ENCODE assay signal across 32 mouse cellular contexts in genomic region chr3:37181041-37181440, GRCm38 (mm10). TPM values are rescaled to one million over a fixed set of nuclear protein-coding genes. Genes with fewer than 3 reads are reported as not detected.
DNase-seq lines count a peak whose midpoint lies in the region; ATAC-seq and TF ChIP-seq lines count a peak whose summit lies in the region.
"Had no signal": no experiment of that assay in that cellular context is flagged by ENCODE, and none has a peak within 500 bp of the region (broad histone marks: within the 10 kb centered on the region; RNA-seq: fewer than 3 reads in every experiment).

No protein-coding gene starts in this region.

- no peak overlapping the region for H3K4me3 ChIP-seq in hindbrain, embryonic 12.5 days
- no peak overlapping the region for H3K4me3 ChIP-seq in hindbrain, postnatal 0 days (ENCODE audit: low read length)
- H3K4me3 ChIP-seq in midbrain, embryonic 13.5 days (replicated peaks), result no peak overlapping the region
- H3K4me3 ChIP-seq in midbrain, postnatal 0 days (ENCODE audit: low read depth, low read length), result no peak overlapping the region
- no peak overlapping the region for H3K4me3 ChIP-seq in liver, embryonic 11.5 days (ENCODE audit: low read depth, low read length)
- H3K4me3 ChIP-seq: embryonic facial prominence, embryonic 12.5 days; hindbrain, embryonic 13.5 days; intestine, embryonic 15.5 days; layer of hippocampus, adult 2 months; megakaryocyte, embryonic 14.5 days; myocyte had no signal

- H3K27me3 ChIP-seq in hindbrain, embryonic 12.5 days, result no peaks in the 10 kb centered on the region
- H3K27me3 ChIP-seq in hindbrain, postnatal 0 days (ENCODE audit: insufficient read depth, low read length), result no peaks in the 10 kb centered on the region
- no peaks in the 10 kb centered on the region for H3K27me3 ChIP-seq in midbrain, embryonic 13.5 days
- H3K27me3 ChIP-seq in midbrain, postnatal 0 days (ENCODE audit: insufficient read depth, low read length), result no peaks in the 10 kb centered on the region
- no peaks in the 10 kb centered on the region for H3K27me3 ChIP-seq in liver, embryonic 11.5 days (replicated peaks; ENCODE audit: control insufficient read depth, insufficient read depth, low read length)
- H3K27me3 ChIP-seq: embryonic facial prominence, embryonic 12.5 days; intestine, embryonic 15.5 days had no signal

- H3K9me3 ChIP-seq in hindbrain, embryonic 12.5 days (replicated peaks), result no peaks in the 10 kb centered on the region
- H3K9me3 ChIP-seq in hindbrain, postnatal 0 days (ENCODE audit: low read length), result no peaks in the 10 kb centered on the region
- no peaks in the 10 kb centered on the region for H3K9me3 ChIP-seq in midbrain, embryonic 13.5 days
- H3K9me3 ChIP-seq in midbrain, postnatal 0 days (ENCODE audit: low read length), result no peaks in the 10 kb centered on the region
- no peaks in the 10 kb centered on the region for H3K9me3 ChIP-seq in liver, embryonic 11.5 days (ENCODE audit: control insufficient read depth, low read length)
- H3K9me3 ChIP-seq: embryonic facial prominence, embryonic 12.5 days; hindbrain, embryonic 13.5 days; intestine, embryonic 15.5 days had no signal

- H3K36me3 ChIP-seq in hindbrain, embryonic 12.5 days, result no peaks in the 10 kb centered on the region
- no peaks in the 10 kb centered on the region for H3K36me3 ChIP-seq in hindbrain, postnatal 0 days (ENCODE audit: insufficient read depth, low read length)
- no peaks in the 10 kb centered on the region for H3K36me3 ChIP-seq in midbrain, embryonic 13.5 days
- no peaks in the 10 kb centered on the region for H3K36me3 ChIP-seq in midbrain, postnatal 0 days (ENCODE audit: insufficient read depth, low read length)
- H3K36me3 ChIP-seq in liver, embryonic 11.5 days (ENCODE audit: control insufficient read depth, insufficient read depth, low read length), result no peaks in the 10 kb centered on the region
- H3K36me3 ChIP-seq: embryonic facial prominence, embryonic 12.5 days; hindbrain, embryonic 13.5 days; intestine, embryonic 15.5 days had no signal

- 0 out of 2 replicates have a peak, but pooled peaks have one; percentile 34 for ATAC-seq in hindbrain, embryonic 12.5 days (ENCODE audit: low FRiP score)
- no peak for ATAC-seq in hindbrain, postnatal 0 days
- peak; percentile 43; the same call in 1 of the 2 replicates for ATAC-seq in midbrain, embryonic 13.5 days
- ATAC-seq in midbrain, postnatal 0 days (ENCODE audit: low FRiP score), result no peak
- ATAC-seq in megakaryocyte progenitor cell, adult 5-6 weeks (replicated peaks; ENCODE audit: poor library complexity), result 0 out of 2 replicates have a peak, but pooled peaks have one; percentile 26
- ATAC-seq in liver, embryonic 11.5 days (replicated peaks; ENCODE audit: low FRiP score), result no peak; the same call in 1 of the 2 replicates
- ATAC-seq: CD4-positive, CD25-positive, alpha-beta regulatory T cell, adult 4 months; intestine, embryonic 15.5 days; liver, postnatal 0 days; Patski had no signal

- no peak for TF ChIP-seq CTCF in hindbrain, postnatal 0 days (IDR thresholded peaks at IDR 0.05; ENCODE audit: low read depth)
- TF ChIP-seq CTCF in midbrain, postnatal 0 days (IDR thresholded peaks at IDR 0.05), result no peak

- 10% methylated on average over 2 of the region's 2 CpGs for WGBS in hindbrain, embryonic 12.5 days
- WGBS in hindbrain, postnatal 0 days, result 30% methylated on average over 2 of the region's 2 CpGs
- 24% methylated on average over 2 of the region's 2 CpGs for WGBS in midbrain, embryonic 13.5 days
- WGBS in midbrain, postnatal 0 days, result 28% methylated on average over 2 of the region's 2 CpGs
- 18% methylated on average over 2 of the region's 2 CpGs for WGBS in liver, embryonic 11.5 days

- no peak overlapping the region for H3K4me2 ChIP-seq in hindbrain, embryonic 12.5 days (replicated peaks)
- H3K4me2 ChIP-seq in hindbrain, postnatal 0 days (ENCODE audit: low read depth, low read length), result no peak overlapping the region
- H3K4me2 ChIP-seq in midbrain, embryonic 13.5 days (replicated peaks), result no peak overlapping the region
- H3K4me2 ChIP-seq in midbrain, postnatal 0 days (ENCODE audit: low read depth, low read length, poor library complexity, severe bottlenecking), result no peak overlapping the region
- H3K4me2 ChIP-seq in liver, embryonic 11.5 days, result no peak overlapping the region
- H3K4me2 ChIP-seq: embryonic facial prominence, embryonic 12.5 days; heart, embryonic 11.5 days; hindbrain, embryonic 13.5 days; intestine, embryonic 15.5 days had no signal

- DNase-seq in embryo, embryonic 10 days (ENCODE audit: low spot score), result peak; percentile 42
- DNase-seq in embryo, embryonic 9.5 days (ENCODE audit: extremely low spot score), result no peak
- DNase-seq in hindbrain, postnatal 0 days (ENCODE audit: low spot score), result no peak
- no peak for DNase-seq in midbrain, postnatal 0 days (ENCODE audit: low spot score)
- DNase-seq in liver, embryonic 11.5 days (ENCODE audit: low spot score), result no peak
- DNase-seq: adrenal gland, adult 8-10 months; cerebellum, adult 11 months; cerebellum, postnatal 10 days; gastrocnemius, postnatal 14 days; heart, postnatal 10 days; layer of hippocampus, postnatal 36 days; liver; liver, postnatal 0 days; lung, postnatal 10 days; spleen, adult 18-20 months; thymus, postnatal 36 days had no signal

- peaks cover 4% of the 10 kb centered on the region; the same call in 1 of the 2 replicates for H3K4me1 ChIP-seq in hindbrain, embryonic 12.5 days
- no peaks in the 10 kb centered on the region for H3K4me1 ChIP-seq in hindbrain, postnatal 0 days (ENCODE audit: insufficient read depth, low read length)
- peaks cover 4% of the 10 kb centered on the region; the same call in 1 of the 2 replicates for H3K4me1 ChIP-seq in midbrain, embryonic 13.5 days (replicated peaks)
- H3K4me1 ChIP-seq in midbrain, postnatal 0 days (ENCODE audit: insufficient read depth, low read length), result no peaks in the 10 kb centered on the region
- no peaks in the 10 kb centered on the region for H3K4me1 ChIP-seq in liver, embryonic 11.5 days (replicated peaks; ENCODE audit: control insufficient read depth, insufficient read depth, low read length)
- H3K4me1 ChIP-seq: embryonic facial prominence, embryonic 12.5 days had no signal

- no peak overlapping the region for H3K9ac ChIP-seq in hindbrain, embryonic 12.5 days
- H3K9ac ChIP-seq in hindbrain, postnatal 0 days (replicated peaks; ENCODE audit: low read length), result no peak overlapping the region
- H3K9ac ChIP-seq in midbrain, embryonic 13.5 days (replicated peaks), result no peak overlapping the region
- H3K9ac ChIP-seq in midbrain, postnatal 0 days (replicated peaks; ENCODE audit: low read length, poor library complexity, severe bottlenecking), result no peak overlapping the region
- no peak overlapping the region for H3K9ac ChIP-seq in liver, embryonic 11.5 days (ENCODE audit: low read depth, low read length)
- H3K9ac ChIP-seq: embryonic facial prominence, embryonic 12.5 days; hindbrain, embryonic 13.5 days; intestine, embryonic 15.5 days; liver, postnatal 0 days had no signal

- no peak overlapping the region for H3K27ac ChIP-seq in hindbrain, embryonic 12.5 days
- no peak overlapping the region for H3K27ac ChIP-seq in hindbrain, postnatal 0 days
- H3K27ac ChIP-seq in midbrain, embryonic 13.5 days, result no peak overlapping the region
- no peak overlapping the region for H3K27ac ChIP-seq in midbrain, postnatal 0 days (ENCODE audit: low read depth, low read length)
- H3K27ac ChIP-seq in liver, embryonic 11.5 days (ENCODE audit: low read depth, low read length), result no peak overlapping the region
- H3K27ac ChIP-seq: embryonic facial prominence, embryonic 12.5 days; hindbrain, embryonic 13.5 days; intestine, embryonic 15.5 days; kidney, postnatal 0 days; layer of hippocampus, adult 2 months had no signal

RNA-seq across cellular contexts. Expression of gene Il21, which starts 51.4 kb away (rescaled TPM):
- polyA plus RNA-seq in hindbrain, embryonic 12.5 days (2016; fragmentation: Nextera tagmentation; extraction: Ambion mirVana), result not detected in 2 replicates
- total RNA-seq in hindbrain, postnatal 0 days (2014; rRNA removed), result not detected in 2 replicates
- not detected in 2 replicates for polyA plus RNA-seq in hindbrain, postnatal 0 days (2015; fragmentation: Nextera tagmentation; extraction: Ambion mirVana)
- polyA plus RNA-seq in midbrain, embryonic 13.5 days (2015; fragmentation: Nextera tagmentation; extraction: Ambion mirVana), result 0.22 TPM in 1 of 2 replicates, not detected in the other
- not detected in 2 replicates for total RNA-seq in midbrain, postnatal 0 days (2014; rRNA removed)
- polyA plus RNA-seq in midbrain, postnatal 0 days (2015; fragmentation: Nextera tagmentation; extraction: Ambion mirVana), result not detected in 2 replicates
- not detected in 2 replicates for total RNA-seq in megakaryocyte progenitor cell, adult 5-6 weeks (2015)
- not detected in 2 replicates for total RNA-seq in megakaryocyte progenitor cell, adult 5-6 weeks (2017)
- not detected in 2 replicates for polyA plus RNA-seq in liver, embryonic 11.5 days (2014; fragmentation: Nextera tagmentation; extraction: Ambion mirVana)
- total RNA-seq: ES-E14; gastrocnemius, postnatal 14 days; heart, postnatal 10 days; layer of hippocampus, postnatal 36 days had no signal
- polyA plus RNA-seq: embryonic facial prominence, embryonic 12.5 days; heart, embryonic 11.5 days; hindbrain, embryonic 13.5 days; intestine, embryonic 15.5 days; kidney, postnatal 0 days; liver, postnatal 0 days; myocyte; neural tube, embryonic 14.5 days; Patski had no signal

RNA-seq across cellular contexts. Expression of gene Il2, which starts 55.3 kb away (rescaled TPM):
- polyA plus RNA-seq in hindbrain, embryonic 12.5 days (2016; fragmentation: Nextera tagmentation; extraction: Ambion mirVana), result 0.66 and 0.73 TPM in 2 replicates
- total RNA-seq in hindbrain, postnatal 0 days (2014; rRNA removed), result not detected in 2 replicates
- 0.61 and 0.75 TPM in 2 replicates for polyA plus RNA-seq in hindbrain, postnatal 0 days (2015; fragmentation: Nextera tagmentation; extraction: Ambion mirVana)
- polyA plus RNA-seq in midbrain, embryonic 13.5 days (2015; fragmentation: Nextera tagmentation; extraction: Ambion mirVana), result 0.37 and 0.43 TPM in 2 replicates
- total RNA-seq in midbrain, postnatal 0 days (2014; rRNA removed), result not detected in 2 replicates
- 0.47 and 0.62 TPM in 2 replicates for polyA plus RNA-seq in midbrain, postnatal 0 days (2015; fragmentation: Nextera tagmentation; extraction: Ambion mirVana)
- total RNA-seq in megakaryocyte progenitor cell, adult 5-6 weeks (2015), result 0.17 and 0.81 TPM in 2 replicates
- 0.12 TPM in 1 of 2 replicates, not detected in the other for total RNA-seq in megakaryocyte progenitor cell, adult 5-6 weeks (2017)
- polyA plus RNA-seq in liver, embryonic 11.5 days (2014; fragmentation: Nextera tagmentation; extraction: Ambion mirVana), result 0.18 and 0.32 TPM in 2 replicates
- total RNA-seq: adrenal gland, adult 8-10 months; ES-E14; gastrocnemius, postnatal 14 days; heart, postnatal 10 days; layer of hippocampus, adult 2 months; layer of hippocampus, postnatal 36 days; left cerebral cortex, postnatal 14 days had no signal
- polyA plus RNA-seq: liver, postnatal 0 days; myocyte had no signal

Comparison
In these comparisons a context has a peak if more than half of its experiments do, and no peak if none do; other contexts are left out.
1. ATAC-seq: peak in hindbrain, embryonic 12.5 days (single experiment), midbrain, embryonic 13.5 days (single experiment) and megakaryocyte progenitor cell, adult 5-6 weeks (single experiment); none in hindbrain, postnatal 0 days (single experiment), midbrain, postnatal 0 days (single experiment) and liver, embryonic 11.5 days (single experiment).